Mouse (Mus musculus): ENCODE data around the gene Tuba4a. TPM values are rescaled to one million over a fixed set of nuclear protein-coding genes. Genes with fewer than 3 reads are reported as not detected.
A peak's percentile ranks its signal among the peaks of the same experiment; 100 is the strongest.

The Tuba4a gene
- polyA plus RNA-seq, 1 experiment from 2014 or later = 102 TPM

- H3K4me2 ChIP-seq (replicated peaks; ENCODE audit: low read depth, low read length) = peak overlapping the region; percentile 48
- peak; percentile 63 for ATAC-seq (ENCODE audit: low FRiP score, low TSS enrichment)
- WGBS = 5% methylated on average over 22 of the region's 22 CpGs
- no peaks in the 10 kb centered on the region for H3K27me3 ChIP-seq (ENCODE audit: insufficient read depth, low read length)
- no peaks in the 10 kb centered on the region for H3K36me3 ChIP-seq (ENCODE audit: insufficient read depth, low read length)
- peak overlapping the region; percentile 24 for H3K4me3 ChIP-seq (ENCODE audit: low read length)
- 0 out of 2 replicates have a peak overlapping the region, but pooled peaks have one; percentile 3 for H3K9ac ChIP-seq (replicated peaks; ENCODE audit: low read length)
- no peak overlapping the region for H3K27ac ChIP-seq (ENCODE audit: low read length)
- H3K4me1 ChIP-seq (ENCODE audit: insufficient read depth, low read length) = peaks cover 11% of the 10 kb centered on the region
- H3K9me3 ChIP-seq (ENCODE audit: low read length) = no peaks in the 10 kb centered on the region
These were observed 31.7 kb upstream of the Tuba4a start for GRCm38 (mm10) chr1:75251112-75251970.

GRCm38 (mm10) chr1:75250498-75250897, 30.8 kb upstream of the Tuba4a start:
- Histone ChIP-seq H3K4me3 (ENCODE audit: low read length) (no peak overlapping the region), H3K9ac (replicated peaks; ENCODE audit: low read length) (no peak overlapping the region), H3K9me3 (ENCODE audit: low read length) (no peaks in the 10 kb centered on the region), H3K4me2 (replicated peaks; ENCODE audit: low read depth, low read length) (no peak overlapping the region), H3K36me3 (ENCODE audit: insufficient read depth, low read length) (no peaks in the 10 kb centered on the region), H3K27ac (ENCODE audit: low read length) (no peak overlapping the region), H3K27me3 (ENCODE audit: insufficient read depth, low read length) (no peaks in the 10 kb centered on the region), H3K4me1 (ENCODE audit: insufficient read depth, low read length) (peaks cover 11% of the 10 kb centered on the region)
- ATAC-seq (ENCODE audit: low FRiP score, low TSS enrichment) = 0 out of 2 replicates have a peak, but pooled peaks have one; percentile 21
- 50% methylated on average over 3 of the region's 3 CpGs for WGBS

- Histone ChIP-seq H3K4me2 (replicated peaks; ENCODE audit: low read depth, low read length) (no peak overlapping the region), H3K27me3 (ENCODE audit: insufficient read depth, low read length) (no peaks in the 10 kb centered on the region), H3K9ac (replicated peaks; ENCODE audit: low read length) (peak overlapping the region; percentile 50; the same call in 1 of the 2 replicates), H3K36me3 (ENCODE audit: insufficient read depth, low read length) (peaks cover 8% of the 10 kb centered on the region; the same call in 1 of the 2 replicates), H3K27ac (ENCODE audit: low read length) (0 out of 2 replicates have a peak overlapping the region, but pooled peaks have one; percentile 29), H3K4me3 (ENCODE audit: low read length) (no peak overlapping the region), H3K4me1 (ENCODE audit: insufficient read depth, low read length) (peaks cover 11% of the 10 kb centered on the region), H3K9me3 (ENCODE audit: low read length) (no peaks in the 10 kb centered on the region)
- WGBS = 46% methylated on average over 9 of the region's 9 CpGs
- no peak for ATAC-seq (ENCODE audit: low FRiP score, low TSS enrichment)
These were observed 28.5 kb upstream of the Tuba4a start for GRCm38 (mm10) chr1:75248041-75248772.

- no peak overlapping the region for H3K4me2 ChIP-seq (replicated peaks; ENCODE audit: low read depth, low read length)
- peaks cover 11% of the 10 kb centered on the region for H3K4me1 ChIP-seq (ENCODE audit: insufficient read depth, low read length)
- H3K4me3 ChIP-seq (ENCODE audit: low read length) = no peak overlapping the region
- no peak overlapping the region for H3K27ac ChIP-seq (ENCODE audit: low read length)
- H3K27me3 ChIP-seq (ENCODE audit: insufficient read depth, low read length) = no peaks in the 10 kb centered on the region
- WGBS = 75% methylated on average over 16 of the region's 16 CpGs
- no peak overlapping the region for H3K9ac ChIP-seq (replicated peaks; ENCODE audit: low read length)
- no peaks in the 10 kb centered on the region for H3K9me3 ChIP-seq (ENCODE audit: low read length)
- no peak for ATAC-seq (ENCODE audit: low FRiP score, low TSS enrichment)
- H3K36me3 ChIP-seq (ENCODE audit: insufficient read depth, low read length) = peaks cover 10% of the 10 kb centered on the region; the same call in 1 of the 2 replicates
These were observed 27.6 kb upstream of the Tuba4a start for GRCm38 (mm10) chr1:75247071-75247930.

GRCm38 (mm10) chr1:75244836-75245235, 25.2 kb upstream of the Tuba4a start:
- no peak overlapping the region for H3K4me3 ChIP-seq (ENCODE audit: low read length)
- H3K9me3 ChIP-seq (ENCODE audit: low read length) = no peaks in the 10 kb centered on the region
- peaks cover 19% of the 10 kb centered on the region; the same call in 1 of the 2 replicates for H3K36me3 ChIP-seq (ENCODE audit: insufficient read depth, low read length)
- H3K27ac ChIP-seq (ENCODE audit: low read length) = no peak overlapping the region
- H3K27me3 ChIP-seq (ENCODE audit: insufficient read depth, low read length) = no peaks in the 10 kb centered on the region
- no peak overlapping the region for H3K4me2 ChIP-seq (replicated peaks; ENCODE audit: low read depth, low read length)
- ATAC-seq (ENCODE audit: low FRiP score, low TSS enrichment) = peak; percentile 69
- peaks cover 11% of the 10 kb centered on the region for H3K4me1 ChIP-seq (ENCODE audit: insufficient read depth, low read length)
- WGBS = 28% methylated on average over 4 of the region's 4 CpGs
- H3K9ac ChIP-seq (replicated peaks; ENCODE audit: low read length) = no peak overlapping the region

- peak; percentile 29 for ATAC-seq (ENCODE audit: low FRiP score, low TSS enrichment)
These were observed 24.6 kb upstream of the Tuba4a start for GRCm38 (mm10) chr1:75244175-75244826.

GRCm38 (mm10) chr1:75243411-75243810, 23.7 kb upstream of the Tuba4a start:
- Histone ChIP-seq H3K9me3 (ENCODE audit: low read length) (no peaks in the 10 kb centered on the region), H3K27me3 (ENCODE audit: insufficient read depth, low read length) (no peaks in the 10 kb centered on the region), H3K27ac (ENCODE audit: low read length) (no peak overlapping the region), H3K4me2 (replicated peaks; ENCODE audit: low read depth, low read length) (no peak overlapping the region), H3K4me3 (ENCODE audit: low read length) (no peak overlapping the region), H3K9ac (replicated peaks; ENCODE audit: low read length) (no peak overlapping the region), H3K4me1 (ENCODE audit: insufficient read depth, low read length) (peaks cover 8% of the 10 kb centered on the region), H3K36me3 (ENCODE audit: insufficient read depth, low read length) (peaks cover 24% of the 10 kb centered on the region)
- 90% methylated on average over 14 of the region's 14 CpGs for WGBS
- ATAC-seq (ENCODE audit: low FRiP score, low TSS enrichment) = no peak

More at GRCm38 (mm10) chr1:75244175-75244826, 24.6 kb upstream of the Tuba4a start:
- WGBS = 89% methylated on average over 12 of the region's 12 CpGs
- Histone ChIP-seq H3K4me2 (replicated peaks; ENCODE audit: low read depth, low read length) (no peak overlapping the region), H3K36me3 (ENCODE audit: insufficient read depth, low read length) (peaks cover 24% of the 10 kb centered on the region), H3K9ac (replicated peaks; ENCODE audit: low read length) (no peak overlapping the region), H3K4me3 (ENCODE audit: low read length) (no peak overlapping the region), H3K9me3 (ENCODE audit: low read length) (no peaks in the 10 kb centered on the region), H3K27ac (ENCODE audit: low read length) (no peak overlapping the region), H3K4me1 (ENCODE audit: insufficient read depth, low read length) (peaks cover 11% of the 10 kb centered on the region), H3K27me3 (ENCODE audit: insufficient read depth, low read length) (no peaks in the 10 kb centered on the region)

GRCm38 (mm10) chr1:75239591-75239990, 19.9 kb upstream of the Tuba4a start:
- H3K9me3 ChIP-seq (ENCODE audit: low read length) = no peaks in the 10 kb centered on the region
- peaks cover 24% of the 10 kb centered on the region for H3K36me3 ChIP-seq (ENCODE audit: insufficient read depth, low read length)
- H3K27me3 ChIP-seq (ENCODE audit: insufficient read depth, low read length) = no peaks in the 10 kb centered on the region
- 83% methylated on average over 10 of the region's 10 CpGs for WGBS
- H3K4me2 ChIP-seq (replicated peaks; ENCODE audit: low read depth, low read length) = no peak overlapping the region
- H3K4me1 ChIP-seq (ENCODE audit: insufficient read depth, low read length) = peaks cover 10% of the 10 kb centered on the region
- H3K27ac ChIP-seq (ENCODE audit: low read length) = no peak overlapping the region
- no peak overlapping the region for H3K4me3 ChIP-seq (ENCODE audit: low read length)
- no peak for ATAC-seq (ENCODE audit: low FRiP score, low TSS enrichment)
- no peak overlapping the region for H3K9ac ChIP-seq (replicated peaks; ENCODE audit: low read length)
